Mouse (Mus musculus) bone marrow, adult 2 months (tissue): ENCODE measurements around the gene Rpl4. TPM values are rescaled to one million over a fixed set of nuclear protein-coding genes. Genes with fewer than 3 reads are reported as not detected.

ENCODE experiments used
- H3K27ac ChIP-seq: fragments of 200-500 bp; 2 replicates; pipeline ENCODE4 v1.5.1; 2012; ENCODE audit warnings: low read depth, mild to moderate bottlenecking, control low read depth, inconsistent platforms, low read length; ENCODE audit not compliant: control insufficient read depth, poor library complexity, insufficient read depth
- H3K4me1 ChIP-seq: fragments of 200-500 bp; 2 replicates; pipeline ENCODE4 v1.6.1; 2011; ENCODE audit warnings: low read length; ENCODE audit not compliant: control insufficient read depth, insufficient read depth
- H3K4me3 ChIP-seq: fragments of 200-500 bp; replicated peaks from 2 replicates; pipeline ENCODE3; 2011; ENCODE audit warnings: mild to moderate bottlenecking, low read depth, low read length, control low read depth; ENCODE audit not compliant: control insufficient read depth
- CTCF ChIP-seq: fragments of 200-500 bp; IDR thresholded peaks from 2 replicates; pipeline ENCODE4 v1.5.1; 2011; ENCODE audit warnings: low read length, control low read depth; ENCODE audit not compliant: control insufficient read depth, insufficient read depth
- POLR2A ChIP-seq: fragments of 200-500 bp; IDR thresholded peaks from 2 replicates; pipeline ENCODE4 v1.6.1; 2011; ENCODE audit warnings: low read depth, mild to moderate bottlenecking, control low read depth, low read length, borderline replicate concordance; ENCODE audit not compliant: control insufficient read depth
- WGBS: fragments of 180-500 bp; shearing (Covaris S2); methylation state at CpG from one replicate; pipeline ENCODE4 v1.1.7; 2018; 5-methylcytosine and 5-hydroxymethylcytosine counted together
- polyA plus RNA-seq: library from polyadenylated mRNA; stranded (reverse); fragments of >200 nt; gene quantifications from 2 replicates; pipeline ENCODE4 v1.2.4, GENCODE M21; 2011; ENCODE audit warnings: low replicate concordance; ENCODE audit not compliant: missing spikeins, insufficient read depth, insufficient read length

Rpl4 gene
- polyA plus RNA-seq, 1 experiment, result 1,066 TPM

DNA sequence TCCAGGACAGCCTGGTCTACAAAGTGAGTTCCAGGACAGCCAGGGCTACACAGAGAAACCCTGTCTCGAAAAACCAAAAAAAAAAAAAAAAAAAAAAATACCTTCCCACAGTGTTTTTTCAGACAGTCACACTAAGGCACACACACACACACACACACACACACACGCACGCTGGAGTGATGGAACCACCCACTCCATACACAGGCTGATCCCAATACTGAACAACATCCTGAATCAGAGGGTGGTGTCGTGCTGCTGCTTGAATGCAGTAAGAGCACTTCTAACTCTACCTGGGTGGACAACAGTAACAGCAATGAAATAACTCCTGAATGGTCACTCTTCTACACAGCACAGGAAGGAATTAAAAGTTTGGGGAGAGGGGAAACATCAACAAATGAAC lies 48.3 kb downstream of the Rpl4 start:
- TF ChIP-seq POLR2A (no peak), CTCF (no peak)
- peaks cover 3% of the 10 kb centered on the region; the same call in 1 of the 2 replicates for H3K4me1 ChIP-seq
- WGBS, result 74% methylated on average over 4 of the region's 4 CpGs
- H3K4me3 ChIP-seq, result no peak overlapping the region
- no peak overlapping the region for H3K27ac ChIP-seq

DNA sequence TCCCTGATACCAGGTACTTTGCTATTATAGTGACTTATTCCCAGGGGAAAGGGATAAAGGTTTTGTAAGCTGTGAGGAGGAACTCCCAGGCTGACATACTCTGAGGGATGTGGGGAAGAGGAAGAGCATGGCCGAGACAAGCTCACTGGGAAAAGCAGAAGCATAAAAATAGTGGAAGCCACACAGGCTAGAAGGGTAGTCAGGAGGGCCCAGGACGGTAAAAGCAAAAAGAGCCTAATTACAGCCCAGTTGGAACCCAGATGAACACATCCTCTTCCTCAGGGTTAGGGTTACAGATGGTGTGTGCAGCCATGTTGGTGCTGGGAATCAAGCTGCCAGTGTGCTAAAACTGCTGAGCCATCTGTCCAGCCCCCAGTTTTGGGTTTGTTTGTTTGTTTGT lies 48.9 kb downstream of the Rpl4 start:
- TF ChIP-seq CTCF (no peak), POLR2A (no peak)
- H3K4me3 ChIP-seq, result no peak overlapping the region
- 15% methylated on average over 2 of the region's 2 CpGs for WGBS
- peaks cover 4% of the 10 kb centered on the region; the same call in 1 of the 2 replicates for H3K4me1 ChIP-seq
- no peak overlapping the region for H3K27ac ChIP-seq

DNA sequence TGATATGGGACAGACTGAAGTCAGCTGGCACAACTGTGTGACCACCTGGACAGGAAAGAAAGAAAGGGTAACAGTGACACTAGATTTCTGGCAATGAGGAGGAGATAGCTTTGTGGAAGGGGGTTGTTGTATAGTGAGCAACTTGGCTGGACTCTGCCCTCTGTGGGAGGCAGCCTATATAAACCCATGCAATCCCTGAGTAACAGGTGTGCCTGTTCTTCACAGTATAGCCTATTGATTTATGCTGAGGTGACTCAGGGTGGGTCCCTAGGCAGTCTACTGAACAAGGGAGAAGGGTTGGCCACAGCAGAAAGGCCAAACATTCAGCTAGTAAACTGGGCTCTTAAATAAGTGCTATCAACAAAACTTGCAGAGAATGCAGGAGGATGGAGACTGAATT lies 52.6 kb downstream of the Rpl4 start:
- no peak for TF ChIP-seq POLR2A
- no peak for TF ChIP-seq CTCF
- Histone ChIP-seq H3K4me3 (no peak overlapping the region), H3K4me1 (peaks cover 6% of the 10 kb centered on the region; the same call in 1 of the 2 replicates), H3K27ac (no peak overlapping the region)

DNA sequence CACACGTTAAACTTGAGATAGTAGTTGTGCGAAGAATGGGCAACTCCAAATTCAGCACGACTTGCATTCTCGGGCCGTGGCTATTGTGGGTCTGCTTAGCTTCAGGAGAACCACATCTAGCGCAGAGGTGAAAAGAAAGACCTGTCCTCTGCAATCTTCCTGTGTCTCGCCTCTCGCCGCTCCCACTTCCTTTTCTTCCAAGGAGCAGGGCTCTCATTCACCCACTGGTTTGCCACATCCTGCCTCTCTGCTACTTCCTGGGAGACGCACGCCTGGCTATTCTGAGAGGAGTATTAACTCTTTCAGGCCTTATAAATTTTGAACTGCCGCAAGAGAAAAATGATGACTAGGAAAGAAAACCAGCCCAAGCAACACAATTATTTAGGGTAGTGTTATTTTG lies 54.6 kb downstream of the Rpl4 start:
- WGBS, result 7% methylated on average over 12 of the region's 12 CpGs
- no peak overlapping the region for H3K4me3 ChIP-seq
- H3K4me1 ChIP-seq, result peaks cover 4% of the 10 kb centered on the region; the same call in 1 of the 2 replicates
- TF ChIP-seq CTCF (no peak), POLR2A (no peak)
- H3K27ac ChIP-seq, result no peak overlapping the region

Other genes starting within 250 kb of the Rpl4 start
- 0.97 and 1.3 TPM in 2 replicates for gene Smad6, start 151.3 kb upstream of the Rpl4 start, polyA plus RNA-seq
- not detected in 2 replicates for gene Lctl, start 56.2 kb upstream of the Rpl4 start, polyA plus RNA-seq
- 26.9 and 29.9 TPM in 2 replicates for gene Zwilch, start 271 bp upstream of the Rpl4 start, polyA plus RNA-seq
- gene Snapc5, start 5.9 kb downstream of the Rpl4 start, polyA plus RNA-seq, result 13.0 and 30.2 TPM in 2 replicates
- not detected in 2 replicates for gene Uchl4, start 61.8 kb downstream of the Rpl4 start, polyA plus RNA-seq
- 8.1 and 22.2 TPM in 2 replicates for gene Map2k1, start 80.3 kb downstream of the Rpl4 start, polyA plus RNA-seq
- 82.0 and 115 TPM in 2 replicates for gene Tipin, start 108.2 kb downstream of the Rpl4 start, polyA plus RNA-seq
- 7.2 and 16.9 TPM in 2 replicates for gene Dis3l, start 167.9 kb downstream of the Rpl4 start, polyA plus RNA-seq
- gene Megf11, start 212.3 kb downstream of the Rpl4 start, polyA plus RNA-seq, result not detected in 2 replicates